Mouse (Mus musculus): ENCODE data around the gene Best1. TPM values are rescaled to one million over a fixed set of nuclear protein-coding genes. Genes with fewer than 3 reads are reported as not detected.
A peak's percentile ranks its signal among the peaks of the same experiment; 100 is the strongest.

Gene Best1
- polyA plus RNA-seq, 1 experiment from 2014 or later: 0.19 TPM

DNA sequence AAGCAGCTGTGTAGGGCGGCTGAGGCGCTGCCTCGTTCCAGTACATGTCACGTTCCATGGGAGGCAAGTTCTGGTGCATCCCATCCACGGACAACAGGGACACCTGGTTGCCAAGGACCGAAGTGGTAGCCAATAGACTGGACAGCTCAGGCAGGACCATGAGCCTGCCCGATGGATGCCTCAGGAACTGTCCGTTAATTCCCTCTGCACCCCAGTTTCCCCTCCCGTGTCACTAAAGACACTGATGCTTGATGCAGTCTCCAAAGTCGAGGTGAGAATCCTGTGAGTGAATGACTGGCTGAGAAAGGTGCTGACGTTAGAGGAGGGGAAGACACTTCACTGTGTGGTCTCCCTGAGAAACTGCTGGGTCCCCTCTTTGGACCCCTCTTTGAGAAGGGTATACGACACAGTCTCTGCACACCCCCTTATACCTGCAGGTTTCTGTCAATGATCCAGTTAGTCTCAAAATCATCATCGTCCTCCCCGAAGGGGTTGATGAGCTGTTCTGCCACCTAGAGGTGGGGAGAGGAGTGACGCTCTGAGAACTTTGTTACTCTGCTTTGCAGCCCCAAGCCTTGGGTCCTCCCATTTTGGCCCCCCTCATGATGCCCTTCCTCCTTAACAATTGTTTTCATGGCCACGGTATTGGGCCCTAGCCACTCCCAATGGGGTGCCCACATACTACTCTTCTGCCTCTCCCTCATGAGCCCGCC is 12.1 kb downstream of the Best1 start:
- Histone ChIP-seq H3K27ac (no peak overlapping the region), H3K4me1 (replicated peaks) (peaks cover 13% of the 10 kb centered on the region; the same call in 1 of the 2 replicates), H3K9ac (no peak overlapping the region), H3K27me3 (no peaks in the 10 kb centered on the region), H3K4me2 (no peak overlapping the region), H3K9me3 (replicated peaks) (no peaks in the 10 kb centered on the region), H3K4me3 (no peak overlapping the region), H3K36me3 (peaks cover 16% of the 10 kb centered on the region)
- WGBS: 62% methylated on average over 17 of the region's 17 CpGs
- ATAC-seq (replicated peaks; ENCODE audit: insufficient number of reproducible peaks, insufficient read depth, low FRiP score, low read depth): no peak

DNA sequence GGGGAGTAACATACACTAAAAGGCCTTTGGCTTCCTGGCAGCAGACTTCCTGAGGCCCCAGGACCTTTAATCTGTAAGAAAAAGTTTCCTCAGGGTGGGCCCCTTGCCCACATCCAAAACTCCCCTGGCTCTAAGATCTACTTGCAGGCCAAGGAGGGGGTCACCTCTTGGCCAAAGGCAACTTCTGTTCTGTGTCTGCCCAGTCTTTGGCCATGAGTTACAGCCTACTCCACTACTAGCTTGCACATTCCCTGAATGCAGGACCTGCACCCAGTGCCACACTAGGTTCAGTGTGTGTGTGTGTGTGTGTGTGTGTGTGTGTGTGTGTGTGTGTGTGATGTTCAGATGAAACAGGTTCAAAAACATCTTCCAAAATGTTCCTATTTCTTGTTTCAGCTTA is 13.8 kb downstream of the Best1 start:
- Histone ChIP-seq H3K4me3 (no peak overlapping the region), H3K9ac (no peak overlapping the region), H3K36me3 (peaks cover 20% of the 10 kb centered on the region), H3K27ac (no peak overlapping the region), H3K9me3 (replicated peaks) (no peaks in the 10 kb centered on the region), H3K27me3 (no peaks in the 10 kb centered on the region), H3K4me1 (replicated peaks) (peaks cover 16% of the 10 kb centered on the region), H3K4me2 (no peak overlapping the region)
- ATAC-seq (replicated peaks; ENCODE audit: insufficient number of reproducible peaks, insufficient read depth, low FRiP score, low read depth): no peak

DNA sequence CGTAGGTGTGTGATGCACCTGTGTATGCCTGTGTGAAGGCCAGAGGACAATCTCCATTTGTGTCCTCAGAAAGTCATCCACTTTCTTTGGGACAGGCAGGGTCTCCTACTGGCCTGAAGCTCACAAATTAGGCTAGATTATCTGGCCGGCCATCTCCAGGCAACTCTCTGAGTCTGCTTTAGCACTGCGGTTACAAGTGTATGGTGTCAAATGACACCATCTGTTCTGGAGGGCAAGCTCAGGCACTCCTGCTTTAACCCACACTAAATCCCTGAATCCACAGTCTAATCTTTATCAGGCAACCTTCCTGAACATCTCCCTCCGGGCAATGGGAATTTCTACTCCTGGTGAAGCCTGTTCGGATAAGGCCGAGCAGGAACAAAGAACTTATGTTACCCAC is 14.2 kb downstream of the Best1 start:
- no peak overlapping the region for H3K27ac ChIP-seq
- no peak overlapping the region for H3K4me3 ChIP-seq
- no peaks in the 10 kb centered on the region for H3K27me3 ChIP-seq
- no peak overlapping the region for H3K9ac ChIP-seq
- peaks cover 16% of the 10 kb centered on the region for H3K4me1 ChIP-seq (replicated peaks)
- peaks cover 20% of the 10 kb centered on the region for H3K36me3 ChIP-seq
- WGBS: 30% methylated on average over 6 of the region's 6 CpGs
- no peak for ATAC-seq (replicated peaks; ENCODE audit: insufficient number of reproducible peaks, insufficient read depth, low FRiP score, low read depth)
- H3K4me2 ChIP-seq: no peak overlapping the region
- H3K9me3 ChIP-seq (replicated peaks): no peaks in the 10 kb centered on the region

DNA sequence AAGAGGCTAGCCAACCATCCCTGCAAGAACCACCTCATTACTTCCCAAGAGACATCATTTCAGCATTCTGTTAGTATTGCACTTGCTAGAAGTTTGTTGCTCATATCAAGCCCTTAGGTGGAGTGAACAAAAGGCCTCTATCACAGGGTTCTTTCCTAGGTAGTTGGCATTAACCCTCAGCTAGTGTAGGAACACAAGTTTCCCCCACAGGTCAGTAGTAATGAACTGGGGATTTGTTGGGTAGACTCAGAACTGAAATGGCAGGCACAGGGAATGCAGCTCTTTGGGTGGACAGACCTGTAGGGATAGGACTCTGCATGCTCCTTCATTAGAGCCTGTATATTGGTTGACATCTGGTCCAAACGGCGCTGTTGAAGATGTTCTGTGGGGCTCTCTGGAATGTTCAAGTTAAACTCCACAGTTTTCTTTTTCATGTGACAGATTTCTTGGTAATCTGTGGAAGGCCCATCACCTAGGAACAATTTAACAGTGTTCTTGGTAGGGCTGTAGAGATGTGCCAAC is 15.5 kb downstream of the Best1 start:
- 92% methylated on average over 2 of the region's 2 CpGs for WGBS
- no peak for ATAC-seq (replicated peaks; ENCODE audit: insufficient number of reproducible peaks, insufficient read depth, low FRiP score, low read depth)
- Histone ChIP-seq H3K27me3 (no peaks in the 10 kb centered on the region), H3K9me3 (replicated peaks) (no peaks in the 10 kb centered on the region), H3K4me3 (no peak overlapping the region), H3K4me2 (no peak overlapping the region), H3K27ac (no peak overlapping the region), H3K36me3 (peaks cover 20% of the 10 kb centered on the region), H3K4me1 (replicated peaks) (peaks cover 22% of the 10 kb centered on the region), H3K9ac (no peak overlapping the region)

- no peak overlapping the region for H3K9ac ChIP-seq
- H3K4me2 ChIP-seq: no peak overlapping the region
- ATAC-seq (replicated peaks; ENCODE audit: insufficient number of reproducible peaks, insufficient read depth, low FRiP score, low read depth): no peak
- peaks cover 22% of the 10 kb centered on the region for H3K4me1 ChIP-seq (replicated peaks)
- no peaks in the 10 kb centered on the region for H3K27me3 ChIP-seq
- H3K36me3 ChIP-seq: peaks cover 20% of the 10 kb centered on the region
- no peak overlapping the region for H3K27ac ChIP-seq
- 94% methylated on average over 6 of the region's 6 CpGs for WGBS
- no peaks in the 10 kb centered on the region for H3K9me3 ChIP-seq (replicated peaks)
- no peak overlapping the region for H3K4me3 ChIP-seq
These were observed 16.1 kb downstream of the Best1 start for GRCm38 (mm10) chr19:9985190-9985899.

GRCm38 (mm10) chr19:9984111-9985055 is 17.1 kb downstream of the Best1 start:
- Histone ChIP-seq H3K9me3 (replicated peaks) (no peaks in the 10 kb centered on the region), H3K4me1 (replicated peaks) (peaks cover 23% of the 10 kb centered on the region), H3K4me2 (peak overlapping the region; percentile 86), H3K4me3 (peak overlapping the region; percentile 89), H3K27ac (0 out of 2 replicates have a peak overlapping the region, but pooled peaks have one; percentile 99), H3K9ac (0 out of 2 replicates have a peak overlapping the region, but pooled peaks have one; percentile 11), H3K27me3 (no peaks in the 10 kb centered on the region), H3K36me3 (peaks cover 20% of the 10 kb centered on the region)
- no peak for ATAC-seq (replicated peaks; ENCODE audit: insufficient number of reproducible peaks, insufficient read depth, low FRiP score, low read depth)
- WGBS: 84% methylated on average over 20 of the region's 20 CpGs

- peaks cover 36% of the 10 kb centered on the region for H3K4me1 ChIP-seq (replicated peaks)
- H3K9me3 ChIP-seq (replicated peaks): no peaks in the 10 kb centered on the region
- H3K9ac ChIP-seq: peak overlapping the region; percentile 97
- H3K36me3 ChIP-seq: peaks cover 20% of the 10 kb centered on the region
- peak overlapping the region; percentile 86 for H3K4me2 ChIP-seq
- no peaks in the 10 kb centered on the region for H3K27me3 ChIP-seq
- under 1% methylated on average over 31 of the region's 31 CpGs for WGBS
- ATAC-seq (replicated peaks; ENCODE audit: insufficient number of reproducible peaks, insufficient read depth, low FRiP score, low read depth): peak; percentile 69
- H3K4me3 ChIP-seq: peak overlapping the region; percentile 89
- peak overlapping the region; percentile 99 for H3K27ac ChIP-seq
These were observed 18.4 kb downstream of the Best1 start for GRCm38 (mm10) chr19:9982852-9983542.

DNA sequence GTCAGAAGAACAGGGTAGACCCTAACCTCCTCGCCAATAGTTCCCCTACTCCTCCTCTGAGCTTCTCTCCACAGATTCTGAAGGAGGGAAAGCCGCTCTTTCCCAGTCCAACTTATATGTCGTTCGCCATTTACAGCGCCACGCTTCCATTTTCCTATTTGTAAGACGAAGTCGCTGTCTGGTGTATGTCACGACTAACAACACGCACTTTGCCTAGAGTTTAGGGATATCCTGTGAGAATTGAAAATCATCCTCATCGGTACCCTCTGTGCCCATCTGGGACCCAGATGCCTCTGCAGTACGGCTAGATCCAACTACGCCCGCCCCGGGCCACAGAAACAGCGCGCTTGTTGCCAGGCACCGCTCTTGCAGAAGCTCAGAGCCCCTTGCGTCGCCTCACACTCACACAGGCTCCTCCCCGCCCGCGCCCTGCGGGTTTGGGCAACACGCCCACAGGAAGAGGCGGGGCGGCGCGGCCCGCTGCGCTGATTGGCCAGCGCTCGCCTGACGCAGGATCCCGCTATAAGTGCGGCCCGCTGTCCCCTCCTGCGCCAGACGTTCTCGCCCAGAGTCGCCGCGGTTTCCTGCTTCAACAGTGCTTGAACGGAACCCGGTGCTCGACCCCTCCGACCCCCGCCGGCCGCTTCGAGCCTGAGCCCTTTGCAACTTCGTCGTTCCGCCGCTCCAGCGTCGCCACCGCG is 19.1 kb downstream of the Best1 start:
- Histone ChIP-seq H3K9me3 (replicated peaks) (no peaks in the 10 kb centered on the region), H3K36me3 (peaks cover 20% of the 10 kb centered on the region), H3K27me3 (no peaks in the 10 kb centered on the region), H3K4me3 (peak overlapping the region; percentile 89), H3K27ac (peak overlapping the region; percentile 99), H3K9ac (peak overlapping the region; percentile 97), H3K4me1 (replicated peaks) (peaks cover 34% of the 10 kb centered on the region), H3K4me2 (peak overlapping the region; percentile 86)
- peak; percentile 97 for ATAC-seq (replicated peaks; ENCODE audit: insufficient number of reproducible peaks, insufficient read depth, low FRiP score, low read depth)
- WGBS: under 1% methylated on average over 59 of the region's 59 CpGs

GRCm38 (mm10) chr19:9981621-9982020 is 19.8 kb downstream of the Best1 start:
- peak overlapping the region; percentile 57 for H3K9ac ChIP-seq
- no peaks in the 10 kb centered on the region for H3K27me3 ChIP-seq
- no peak for ATAC-seq (replicated peaks; ENCODE audit: insufficient number of reproducible peaks, insufficient read depth, low FRiP score, low read depth)
- 58% methylated on average over 4 of the region's 4 CpGs for WGBS
- peak overlapping the region; percentile 89 for H3K4me3 ChIP-seq
- peaks cover 20% of the 10 kb centered on the region for H3K36me3 ChIP-seq
- H3K27ac ChIP-seq: peak overlapping the region; percentile 99
- H3K9me3 ChIP-seq (replicated peaks): no peaks in the 10 kb centered on the region
- H3K4me1 ChIP-seq (replicated peaks): peaks cover 33% of the 10 kb centered on the region
- peak overlapping the region; percentile 71 for H3K4me2 ChIP-seq

GRCm38 (mm10) chr19:9980258-9980657 is 21.2 kb downstream of the Best1 start, which contains the start of gene Fth1:
Gene Fth1, plus strand, starts transcription at chr19:9980598.
- no peaks in the 10 kb centered on the region for H3K27me3 ChIP-seq
- peaks cover 13% of the 10 kb centered on the region for H3K36me3 ChIP-seq
- H3K27ac ChIP-seq: peak within 1 kb of the TSS; percentile 99; the same call in 1 of the 2 replicates
- no peak within 1 kb of the TSS for H3K9ac ChIP-seq
- ATAC-seq (replicated peaks; ENCODE audit: insufficient number of reproducible peaks, insufficient read depth, low FRiP score, low read depth): no peak
- 85% methylated on average over 4 of the region's 4 CpGs for WGBS
- H3K4me1 ChIP-seq (replicated peaks): peaks cover 36% of the 10 kb centered on the region
- no peaks in the 10 kb centered on the region for H3K9me3 ChIP-seq (replicated peaks)
- H3K4me3 ChIP-seq: no peak within 1 kb of the TSS
- no peak within 1 kb of the TSS for H3K4me2 ChIP-seq

Measured in heart, embryonic 15.5 days (tissue).